Mouse (Mus musculus) liver, adult 2 months (tissue): ENCODE measurements around the gene Nphp1.

Experiments used
- CTCF ChIP-seq: fragments of 200-500 bp; IDR thresholded peaks from 2 replicates; pipeline ENCODE4 v1.5.1; 2011; ENCODE audit warnings: low read depth, low read length, control low read depth
- POLR2A ChIP-seq: fragments of 200-500 bp; IDR thresholded peaks from 2 replicates; pipeline ENCODE4 v1.6.1; 2011; ENCODE audit warnings: low read length, control low read depth; ENCODE audit not compliant: insufficient read depth; ENCODE audit errors: extremely low read depth

DNA sequence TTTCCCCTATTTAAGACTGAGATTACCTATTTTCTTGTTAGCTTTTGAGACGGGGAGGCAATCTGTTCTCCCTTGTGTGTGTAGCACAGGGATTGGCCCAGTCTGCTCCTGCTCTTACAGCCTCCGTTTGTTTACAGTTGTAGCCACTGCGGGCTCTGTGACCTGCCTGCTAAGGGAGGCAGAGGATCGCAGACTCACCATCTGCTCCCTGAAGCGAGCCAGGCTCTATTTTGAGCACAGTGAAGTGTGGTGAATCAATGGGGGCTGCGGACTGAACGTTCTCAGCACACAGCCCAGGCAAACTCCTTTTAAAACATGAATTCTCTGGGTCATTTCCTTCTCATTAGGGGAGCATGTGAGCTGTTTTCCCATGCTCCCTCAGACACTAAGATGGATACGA lies 31.5 kb downstream of the Nphp1 start:
- no peak for TF ChIP-seq CTCF
- no peak for TF ChIP-seq POLR2A
